Mouse (Mus musculus) Muller cell, postnatal 12 days (primary cell): ENCODE results near the gene Abraxas1.

Source experiments
- DNase-seq: peaks from one replicate; pipeline ENCODE4 v3.0.0-alpha.2; 2015; ENCODE audit errors: inconsistent ontology term

Gene Abraxas1

DNA sequence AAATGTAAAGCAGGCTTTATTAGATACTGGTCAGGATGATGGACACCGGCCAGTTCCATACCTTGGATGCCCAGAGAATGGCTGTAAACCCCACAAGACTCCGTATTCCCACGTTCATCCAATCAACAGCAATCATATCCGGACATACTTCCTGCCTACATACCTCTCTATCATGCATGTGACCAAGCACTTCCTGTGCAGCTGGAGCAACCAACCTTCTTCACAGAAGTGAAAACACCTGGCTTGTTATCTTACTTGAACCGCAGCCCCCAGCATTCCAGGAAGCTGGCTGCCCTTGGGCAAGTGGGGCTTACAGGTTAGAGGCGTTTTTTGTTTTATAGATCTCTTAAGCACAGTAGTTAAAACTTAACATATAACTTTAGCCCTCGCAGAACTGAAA lies 2.1 kb upstream of the Abraxas1 start:
- DNase-seq: no peak

- DNase-seq: no peak
Observed at GRCm38 (mm10) chr5:100821375-100821774, 610 bp upstream of the Abraxas1 start.

- peak; percentile 12 for DNase-seq
Observed at GRCm38 (mm10) chr5:100819568-100820480, 941 bp downstream of the Abraxas1 start.

DNA sequence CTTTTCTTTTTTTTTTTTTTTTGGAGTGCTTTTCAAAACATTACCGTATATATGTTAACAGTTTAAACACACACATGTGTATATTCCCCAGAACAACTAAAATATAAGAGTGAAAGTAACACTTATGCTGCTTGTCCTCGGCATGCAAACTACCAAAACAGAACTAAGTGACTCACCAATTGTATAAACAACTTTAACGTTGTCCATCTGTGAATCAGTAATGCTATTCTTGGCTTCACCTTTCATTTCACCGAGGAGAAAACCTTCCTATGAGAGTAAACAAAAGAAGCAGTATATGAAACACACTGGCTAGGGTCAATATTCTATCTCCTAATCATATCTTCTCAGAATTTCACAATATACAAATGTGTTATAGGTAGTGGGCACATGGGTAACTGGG lies 2.4 kb downstream of the Abraxas1 start:
- no peak for DNase-seq

DNA sequence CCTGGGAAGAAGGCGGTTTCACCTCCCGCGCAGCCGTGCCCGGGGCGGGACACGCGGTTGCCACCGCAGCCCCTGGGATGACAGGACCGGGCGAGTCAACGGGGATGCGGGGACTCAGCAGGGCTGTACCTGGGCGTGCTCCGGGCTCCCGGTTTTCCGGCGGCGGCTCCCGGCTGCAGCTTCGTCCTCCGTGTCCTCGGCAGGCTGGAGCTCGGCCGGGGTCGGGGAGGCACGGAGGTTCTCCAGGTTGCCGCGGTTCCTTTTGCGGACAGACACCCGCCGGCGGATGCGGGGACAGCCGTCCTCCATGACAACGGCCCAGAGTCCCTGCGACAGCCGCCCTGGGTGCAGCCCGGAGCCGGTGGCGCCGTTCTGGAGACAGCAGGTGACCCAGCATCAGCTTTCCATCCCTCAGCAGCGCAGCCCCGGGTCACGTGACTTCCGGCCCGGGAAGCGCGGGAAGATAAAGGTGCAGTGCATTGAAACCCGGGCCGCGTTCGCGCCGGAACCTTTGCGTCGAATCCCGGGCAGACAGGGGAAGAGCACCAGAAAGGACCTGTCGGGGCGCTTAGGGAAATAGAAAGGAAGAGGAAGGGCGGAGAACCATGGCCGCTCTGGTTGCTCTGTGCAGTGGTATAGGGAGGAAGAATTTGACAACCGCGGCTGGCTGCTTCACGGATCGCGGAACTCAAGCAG lies 22.5 kb downstream of the Abraxas1 start, which contains the start of the genes Helq and Mrps18c:
Gene Helq, minus strand, starts transcription at position 434 of the 696 bp plus-strand sequence.
Gene Mrps18c, plus strand, starts transcription at position 463 of the 696 bp plus-strand sequence.
- DNase-seq: peak; percentile 95

DNA sequence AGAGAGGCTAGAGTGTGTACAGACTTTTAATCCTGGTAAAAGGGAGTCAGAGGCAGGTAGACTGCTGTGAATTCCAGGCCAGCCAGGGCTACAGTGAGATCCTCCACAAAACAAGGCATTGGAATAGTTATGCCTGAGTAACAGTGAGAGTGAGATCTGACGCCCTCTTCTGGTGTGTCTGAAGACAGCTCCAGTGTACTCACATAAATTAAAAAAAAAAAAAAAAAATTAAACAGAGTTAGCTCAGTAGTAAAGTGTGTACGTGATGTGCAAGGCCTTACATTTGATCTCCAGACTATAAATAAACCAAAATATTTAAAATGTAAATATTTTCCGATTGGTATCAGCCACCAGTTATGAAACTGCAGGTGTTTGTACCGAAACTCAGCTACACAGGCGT lies 26.7 kb downstream of the Abraxas1 start:
- no peak for DNase-seq

GRCm38 (mm10) chr5:100792261-100792660 lies 28.5 kb downstream of the Abraxas1 start:
- no peak for DNase-seq

GRCm38 (mm10) chr5:100787527-100787926 lies 33.2 kb downstream of the Abraxas1 start:
- DNase-seq: no peak

DNA sequence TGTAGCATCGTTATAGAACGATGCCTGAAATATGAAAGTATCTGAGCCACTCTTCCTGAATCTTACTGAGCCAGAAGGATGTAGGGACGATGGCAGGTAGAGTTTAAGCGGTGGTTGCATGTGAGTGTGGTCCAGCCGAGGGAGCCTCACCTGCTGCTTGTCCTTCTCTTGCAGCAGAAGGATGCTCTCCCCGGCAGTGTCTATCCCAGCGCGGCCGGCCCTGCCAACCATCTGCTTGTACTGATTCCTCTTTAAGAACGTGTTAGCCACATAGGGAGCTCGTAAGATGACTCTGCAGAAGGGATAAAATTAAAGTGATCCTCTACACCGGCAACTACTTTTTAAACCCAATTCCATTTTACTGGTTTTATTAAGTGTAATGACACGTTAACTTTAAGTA lies 41.8 kb downstream of the Abraxas1 start:
- no peak for DNase-seq

GRCm38 (mm10) chr5:100776900-100777299 lies 43.9 kb downstream of the Abraxas1 start:
- DNase-seq: no peak

GRCm38 (mm10) chr5:100775778-100776404 lies 44.9 kb downstream of the Abraxas1 start:
- DNase-seq: no peak

- no peak for DNase-seq
Observed at GRCm38 (mm10) chr5:100771575-100771974, 49.2 kb downstream of the Abraxas1 start.

GRCm38 (mm10) chr5:100766026-100766425 lies 54.7 kb downstream of the Abraxas1 start:
- no peak for DNase-seq

- no peak for DNase-seq
Observed at GRCm38 (mm10) chr5:100761736-100762135, 59.0 kb downstream of the Abraxas1 start.

DNA sequence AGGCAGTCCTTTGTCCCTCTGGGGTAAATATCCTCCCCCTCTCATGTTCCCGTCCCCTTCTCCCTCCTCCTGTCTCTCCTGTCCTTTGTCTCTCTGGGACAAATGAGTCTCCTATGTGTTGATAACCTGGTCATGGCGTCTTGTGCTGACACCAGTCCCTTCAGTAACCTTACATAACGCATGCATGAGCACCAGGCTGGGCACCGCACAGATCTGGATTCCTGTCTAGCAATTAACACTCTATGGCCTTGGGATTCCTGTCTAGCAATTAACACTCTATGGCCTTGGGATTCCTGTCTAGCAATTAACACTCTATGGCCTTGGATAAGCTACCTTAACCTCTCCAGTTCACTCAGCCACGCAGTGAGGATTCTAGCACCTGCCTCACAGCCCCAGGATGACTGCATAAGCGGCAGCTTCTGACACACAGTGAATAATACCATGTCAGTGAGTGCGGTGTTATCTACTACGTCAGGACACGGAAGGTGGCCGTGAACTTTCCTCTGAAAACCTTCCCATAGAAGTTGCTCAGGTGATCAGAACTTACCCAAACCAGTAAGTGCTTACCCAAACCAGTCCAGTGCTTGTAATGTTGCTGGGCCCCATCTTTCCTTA lies 60.6 kb downstream of the Abraxas1 start:
- no peak for DNase-seq

DNA sequence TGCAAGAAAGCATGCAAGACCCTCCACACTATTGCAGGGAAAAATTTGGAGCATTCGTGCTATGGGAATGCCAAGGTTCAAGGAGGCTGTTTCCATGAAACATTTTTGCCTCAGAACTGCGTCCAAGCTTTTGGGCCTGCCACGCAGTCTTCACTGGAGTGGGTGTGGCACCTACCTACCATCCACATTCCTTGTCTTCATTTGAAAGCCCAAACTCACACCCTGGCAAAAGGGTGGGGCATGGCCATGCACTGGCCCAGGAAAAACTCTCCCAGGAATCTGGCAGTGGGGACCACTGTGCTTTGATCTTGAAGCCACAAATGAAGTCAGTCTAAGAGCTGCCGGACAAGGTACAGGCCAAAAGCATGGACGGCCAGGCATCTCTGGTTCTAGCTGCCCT lies 62.6 kb downstream of the Abraxas1 start:
- DNase-seq: no peak
